Mouse (Mus musculus) midbrain, embryonic 16.5 days (tissue): ENCODE data around the gene Oxsm. TPM values are rescaled to one million over a fixed set of nuclear protein-coding genes. Genes with fewer than 3 reads are reported as not detected.
A peak's percentile ranks its signal among the peaks of the same experiment; 100 is the strongest.

ENCODE experiments used
- ATAC-seq: fragments of 200-750 bp; cut with Nextera tagmentation; 2 replicates; pipeline ENCODE4 v1.8.0; 2017; ENCODE audit warnings: moderate TSS enrichment
- H3K27ac ChIP-seq: fragments of 300-500 bp; sonication (generic); 2 replicates; pipeline ENCODE4 v1.5.1; 2014; ENCODE audit warnings: mild to moderate bottlenecking, low read length, mixed read lengths
- H3K27me3 ChIP-seq: fragments of 300-500 bp; sonication (generic); 2 replicates; pipeline ENCODE4 v1.6.1; 2014; ENCODE audit warnings: low read depth, low read length, mixed read lengths; ENCODE audit not compliant: control insufficient read depth, insufficient read depth
- H3K36me3 ChIP-seq: fragments of 300-500 bp; sonication (generic); 2 replicates; pipeline ENCODE4 v1.6.1; 2014; ENCODE audit warnings: mild to moderate bottlenecking, low read length, moderate library complexity, mixed read lengths; ENCODE audit not compliant: control insufficient read depth, insufficient read depth
- H3K4me1 ChIP-seq: fragments of 300-500 bp; sonication (generic); 2 replicates; pipeline ENCODE4 v1.6.1; 2014; ENCODE audit warnings: mild to moderate bottlenecking, low read length, mixed read lengths; ENCODE audit not compliant: control insufficient read depth, insufficient read depth
- H3K4me2 ChIP-seq: fragments of 300-500 bp; sonication (generic); 2 replicates; pipeline ENCODE4 v1.6.1; 2014; ENCODE audit warnings: mild to moderate bottlenecking, low read length, mixed read lengths
- H3K4me3 ChIP-seq: fragments of 300-500 bp; sonication (generic); 2 replicates; pipeline ENCODE4 v1.5.1; 2014; ENCODE audit warnings: low read depth, mild to moderate bottlenecking, low read length, moderate library complexity, mixed read lengths
- H3K9ac ChIP-seq: fragments of 300-500 bp; sonication (generic); 2 replicates; pipeline ENCODE4 v1.6.1; 2014; ENCODE audit warnings: low read depth, low read length, mixed read lengths
- H3K9me3 ChIP-seq: fragments of 300-500 bp; sonication (generic); replicated peaks from 2 replicates; pipeline ENCODE4 v1.6.1; 2014; ENCODE audit warnings: mild to moderate bottlenecking, low read length, mixed read lengths; ENCODE audit not compliant: control insufficient read depth, poor library complexity, severe bottlenecking
- WGBS: fragments of 180-500 bp; shearing (Covaris S2); extraction: QIAGEN DNeasy Blood & Tissue Kit; methylation state at CpG from one replicate; pipeline ENCODE4 v1.1.7; 2014; 5-methylcytosine and 5-hydroxymethylcytosine counted together
- polyA plus RNA-seq: library from polyadenylated mRNA; unstranded; fragments of >200 nt; fragmentation: Nextera tagmentation; extraction: Ambion mirVana; gene quantifications from 2 replicates; pipeline ENCODE4 v1.2.1, GENCODE M21; 2015

Oxsm gene
- polyA plus RNA-seq, 1 experiment from 2014 or later, result 2.5 TPM

GRCm38 (mm10) chr14:16219015-16219414 is 30.6 kb downstream of the Oxsm start:
- H3K4me1 ChIP-seq, result no peaks in the 10 kb centered on the region
- no peaks in the 10 kb centered on the region for H3K27me3 ChIP-seq
- no peak overlapping the region for H3K4me2 ChIP-seq
- H3K4me3 ChIP-seq, result no peak overlapping the region
- H3K9ac ChIP-seq, result no peak overlapping the region
- H3K27ac ChIP-seq, result no peak overlapping the region
- ATAC-seq, result no peak
- no peaks in the 10 kb centered on the region for H3K36me3 ChIP-seq
- H3K9me3 ChIP-seq, result no peaks in the 10 kb centered on the region
- WGBS, result 57% methylated on average over 2 of the region's 2 CpGs

- no peaks in the 10 kb centered on the region for H3K36me3 ChIP-seq
- no peaks in the 10 kb centered on the region for H3K27me3 ChIP-seq
- H3K4me3 ChIP-seq, result no peak overlapping the region
- no peaks in the 10 kb centered on the region for H3K9me3 ChIP-seq
- no peak overlapping the region for H3K9ac ChIP-seq
- ATAC-seq, result no peak
- H3K27ac ChIP-seq, result no peak overlapping the region
- H3K4me2 ChIP-seq, result no peak overlapping the region
- H3K4me1 ChIP-seq, result no peaks in the 10 kb centered on the region
Observed at GRCm38 (mm10) chr14:16207722-16208121, 41.9 kb downstream of the Oxsm start.

GRCm38 (mm10) chr14:16201673-16202072 is 47.9 kb downstream of the Oxsm start:
- H3K9me3 ChIP-seq, result no peaks in the 10 kb centered on the region
- peak; percentile 18; the same call in 1 of the 2 replicates for ATAC-seq
- H3K27ac ChIP-seq, result no peak overlapping the region; the same call in 1 of the 2 replicates
- peaks cover 10% of the 10 kb centered on the region for H3K4me1 ChIP-seq
- no peak overlapping the region for H3K4me3 ChIP-seq
- no peak overlapping the region for H3K9ac ChIP-seq
- 25% methylated on average over 3 of the region's 3 CpGs for WGBS
- H3K36me3 ChIP-seq, result no peaks in the 10 kb centered on the region
- H3K27me3 ChIP-seq, result no peaks in the 10 kb centered on the region
- no peak overlapping the region for H3K4me2 ChIP-seq

- 4% methylated on average over 8 of the region's 8 CpGs for WGBS
Observed at GRCm38 (mm10) chr14:16200969-16201638, 48.5 kb downstream of the Oxsm start.

GRCm38 (mm10) chr14:16200220-16200912 is 49.2 kb downstream of the Oxsm start:
- 2% methylated on average over 6 of the region's 6 CpGs for WGBS
- Histone ChIP-seq H3K4me1 (peaks cover 10% of the 10 kb centered on the region), H3K4me3 (no peak overlapping the region; the same call in 1 of the 2 replicates), H3K9ac (no peak overlapping the region), H3K27ac (peak overlapping the region; percentile 47), H3K36me3 (no peaks in the 10 kb centered on the region), H3K27me3 (no peaks in the 10 kb centered on the region), H3K4me2 (peak overlapping the region; percentile 35), H3K9me3 (no peaks in the 10 kb centered on the region)
- peak; percentile 39 for ATAC-seq

More at GRCm38 (mm10) chr14:16200969-16201638, 48.5 kb downstream of the Oxsm start:
- Histone ChIP-seq H3K27me3 (no peaks in the 10 kb centered on the region), H3K9ac (no peak overlapping the region), H3K27ac (peak overlapping the region; percentile 47), H3K9me3 (no peaks in the 10 kb centered on the region), H3K4me1 (peaks cover 10% of the 10 kb centered on the region), H3K4me3 (no peak overlapping the region; the same call in 1 of the 2 replicates), H3K36me3 (no peaks in the 10 kb centered on the region), H3K4me2 (peak overlapping the region; percentile 35)
- peak; percentile 95 for ATAC-seq

- no peaks in the 10 kb centered on the region for H3K27me3 ChIP-seq
- no peak overlapping the region for H3K9ac ChIP-seq
- ATAC-seq, result no peak
- no peak overlapping the region for H3K4me2 ChIP-seq
- 59% methylated on average over 4 of the region's 4 CpGs for WGBS
- H3K36me3 ChIP-seq, result no peaks in the 10 kb centered on the region
- no peak overlapping the region for H3K4me3 ChIP-seq
- H3K4me1 ChIP-seq, result peaks cover 9% of the 10 kb centered on the region
- no peaks in the 10 kb centered on the region for H3K9me3 ChIP-seq
- H3K27ac ChIP-seq, result no peak overlapping the region
Observed at GRCm38 (mm10) chr14:16196518-16196917, 53.1 kb downstream of the Oxsm start.

GRCm38 (mm10) chr14:16195486-16195885 is 54.1 kb downstream of the Oxsm start:
- WGBS, result 63% methylated on average over 1 of the region's 1 CpGs
- Histone ChIP-seq H3K9me3 (no peaks in the 10 kb centered on the region), H3K4me1 (peaks cover 2% of the 10 kb centered on the region), H3K4me3 (no peak overlapping the region), H3K9ac (no peak overlapping the region), H3K27me3 (no peaks in the 10 kb centered on the region), H3K27ac (no peak overlapping the region), H3K4me2 (no peak overlapping the region), H3K36me3 (no peaks in the 10 kb centered on the region)
- no peak for ATAC-seq

- Histone ChIP-seq H3K27me3 (no peaks in the 10 kb centered on the region), H3K9ac (no peak overlapping the region), H3K4me2 (no peak overlapping the region), H3K36me3 (no peaks in the 10 kb centered on the region), H3K27ac (no peak overlapping the region), H3K9me3 (no peaks in the 10 kb centered on the region), H3K4me3 (no peak overlapping the region), H3K4me1 (no peaks in the 10 kb centered on the region)
- no peak for ATAC-seq
- WGBS, result 72% methylated on average over 1 of the region's 1 CpGs
Observed at GRCm38 (mm10) chr14:16194125-16194524, 55.5 kb downstream of the Oxsm start.

- no peak overlapping the region for H3K27ac ChIP-seq
- no peak overlapping the region for H3K9ac ChIP-seq
- H3K27me3 ChIP-seq, result no peaks in the 10 kb centered on the region
- H3K4me1 ChIP-seq, result no peaks in the 10 kb centered on the region
- H3K36me3 ChIP-seq, result no peaks in the 10 kb centered on the region
- no peak overlapping the region for H3K4me2 ChIP-seq
- H3K9me3 ChIP-seq, result no peaks in the 10 kb centered on the region
- ATAC-seq, result no peak
- WGBS, result 87% methylated on average over 1 of the region's 1 CpGs
- no peak overlapping the region for H3K4me3 ChIP-seq
Observed at GRCm38 (mm10) chr14:16189142-16189541, 60.5 kb downstream of the Oxsm start.
